Mouse (Mus musculus) liver, embryonic 12.5 days (tissue): ENCODE results near the gene Asic2. TPM values are rescaled to one million over a fixed set of nuclear protein-coding genes. Genes with fewer than 3 reads are reported as not detected.

ENCODE experiments used
- ATAC-seq: fragments of 200-750 bp; cut with Nextera tagmentation; 2 replicates; pipeline ENCODE4 v1.8.0; 2017; ENCODE audit warnings: moderate number of reproducible peaks, mild to moderate bottlenecking, moderate library complexity
- H3K27ac ChIP-seq: fragments of 300-500 bp; sonication (generic); 2 replicates; pipeline ENCODE4 v1.5.1; 2016; ENCODE audit warnings: mild to moderate bottlenecking
- H3K27me3 ChIP-seq: fragments of 300-500 bp; sonication (generic); replicated peaks from 2 replicates; pipeline ENCODE4 v1.6.1; 2016; ENCODE audit warnings: mild to moderate bottlenecking, moderate library complexity
- H3K36me3 ChIP-seq: fragments of 300-500 bp; sonication (generic); 2 replicates; pipeline ENCODE4 v1.6.1; 2016; ENCODE audit warnings: mild to moderate bottlenecking, moderate library complexity
- H3K4me1 ChIP-seq: fragments of 300-500 bp; sonication (generic); 2 replicates; pipeline ENCODE4 v1.6.1; 2016
- H3K4me2 ChIP-seq: fragments of 300-500 bp; sonication (generic); 2 replicates; pipeline ENCODE4 v1.6.1; 2016; ENCODE audit warnings: mild to moderate bottlenecking, moderate library complexity
- H3K4me3 ChIP-seq: fragments of 300-500 bp; sonication (generic); 2 replicates; pipeline ENCODE4 v1.5.1; 2016; ENCODE audit warnings: mild to moderate bottlenecking, moderate library complexity
- H3K9ac ChIP-seq: fragments of 300-500 bp; sonication (generic); 2 replicates; pipeline ENCODE4 v1.6.1; 2016; ENCODE audit warnings: mild to moderate bottlenecking, moderate library complexity
- H3K9me3 ChIP-seq: fragments of 300-500 bp; sonication (generic); replicated peaks from 2 replicates; pipeline ENCODE4 v1.6.1; 2016; ENCODE audit warnings: mild to moderate bottlenecking, moderate library complexity
- WGBS: fragments of 180-500 bp; shearing (Covaris S2); methylation state at CpG from one replicate; pipeline ENCODE4 v1.1.7; 2016; ENCODE audit not compliant: insufficient replicate concordance; 5-methylcytosine and 5-hydroxymethylcytosine counted together
- polyA plus RNA-seq: library from polyadenylated mRNA; unstranded; fragments of >200 nt; fragmentation: Nextera tagmentation; extraction: Ambion mirVana; gene quantifications from 2 replicates; pipeline ENCODE4 v1.2.1, GENCODE M21; 2016

Gene Asic2
- polyA plus RNA-seq, result 0.06 and 0.11 TPM in 2 replicates

GRCm38 (mm10) chr11:81968401-81968881, at the start of gene Asic2:
Gene Asic2 (minus strand): TSS chr11:81968457.
- ATAC-seq, result no peak
- no peak within 1 kb of the TSS for H3K27ac ChIP-seq
- no peaks in the 10 kb centered on the region for H3K9me3 ChIP-seq
- H3K4me1 ChIP-seq, result no peaks in the 10 kb centered on the region
- no peaks in the 10 kb centered on the region for H3K36me3 ChIP-seq
- WGBS, result 7% methylated on average over 29 of the region's 29 CpGs
- no peak within 1 kb of the TSS for H3K4me3 ChIP-seq
- H3K9ac ChIP-seq, result no peak within 1 kb of the TSS
- H3K27me3 ChIP-seq, result peaks cover 36% of the 10 kb centered on the region
- no peak within 1 kb of the TSS for H3K4me2 ChIP-seq

GRCm38 (mm10) chr11:82016181-82016780, 48.0 kb upstream of the Asic2 start:
- no peaks in the 10 kb centered on the region for H3K27me3 ChIP-seq
- H3K4me3 ChIP-seq, result no peak overlapping the region
- 45% methylated on average over 3 of the region's 3 CpGs for WGBS
- no peak overlapping the region for H3K4me2 ChIP-seq
- no peaks in the 10 kb centered on the region for H3K9me3 ChIP-seq
- H3K36me3 ChIP-seq, result no peaks in the 10 kb centered on the region
- H3K4me1 ChIP-seq, result peaks cover 7% of the 10 kb centered on the region; the same call in 1 of the 2 replicates
- H3K27ac ChIP-seq, result no peak overlapping the region
- no peak for ATAC-seq
- no peak overlapping the region for H3K9ac ChIP-seq

- H3K4me2 ChIP-seq, result no peak overlapping the region
- WGBS, result 31% methylated on average over 2 of the region's 2 CpGs
- H3K9ac ChIP-seq, result no peak overlapping the region
- no peaks in the 10 kb centered on the region for H3K9me3 ChIP-seq
- no peaks in the 10 kb centered on the region for H3K36me3 ChIP-seq
- no peaks in the 10 kb centered on the region for H3K4me1 ChIP-seq
- no peak overlapping the region for H3K4me3 ChIP-seq
- no peak for ATAC-seq
- H3K27ac ChIP-seq, result no peak overlapping the region
- H3K27me3 ChIP-seq, result no peaks in the 10 kb centered on the region
Measured at GRCm38 (mm10) chr11:82015066-82015465, 46.8 kb upstream of the Asic2 start.

- no peak overlapping the region for H3K9ac ChIP-seq
- H3K4me2 ChIP-seq, result no peak overlapping the region
- no peak overlapping the region for H3K27ac ChIP-seq
- no peaks in the 10 kb centered on the region for H3K4me1 ChIP-seq
- no peaks in the 10 kb centered on the region for H3K9me3 ChIP-seq
- no peaks in the 10 kb centered on the region for H3K27me3 ChIP-seq
- ATAC-seq, result no peak
- no peak overlapping the region for H3K4me3 ChIP-seq
- H3K36me3 ChIP-seq, result no peaks in the 10 kb centered on the region
- WGBS, result 65% methylated on average over 1 of the region's 1 CpGs
Measured at GRCm38 (mm10) chr11:82013756-82014155, 45.5 kb upstream of the Asic2 start.

DNA sequence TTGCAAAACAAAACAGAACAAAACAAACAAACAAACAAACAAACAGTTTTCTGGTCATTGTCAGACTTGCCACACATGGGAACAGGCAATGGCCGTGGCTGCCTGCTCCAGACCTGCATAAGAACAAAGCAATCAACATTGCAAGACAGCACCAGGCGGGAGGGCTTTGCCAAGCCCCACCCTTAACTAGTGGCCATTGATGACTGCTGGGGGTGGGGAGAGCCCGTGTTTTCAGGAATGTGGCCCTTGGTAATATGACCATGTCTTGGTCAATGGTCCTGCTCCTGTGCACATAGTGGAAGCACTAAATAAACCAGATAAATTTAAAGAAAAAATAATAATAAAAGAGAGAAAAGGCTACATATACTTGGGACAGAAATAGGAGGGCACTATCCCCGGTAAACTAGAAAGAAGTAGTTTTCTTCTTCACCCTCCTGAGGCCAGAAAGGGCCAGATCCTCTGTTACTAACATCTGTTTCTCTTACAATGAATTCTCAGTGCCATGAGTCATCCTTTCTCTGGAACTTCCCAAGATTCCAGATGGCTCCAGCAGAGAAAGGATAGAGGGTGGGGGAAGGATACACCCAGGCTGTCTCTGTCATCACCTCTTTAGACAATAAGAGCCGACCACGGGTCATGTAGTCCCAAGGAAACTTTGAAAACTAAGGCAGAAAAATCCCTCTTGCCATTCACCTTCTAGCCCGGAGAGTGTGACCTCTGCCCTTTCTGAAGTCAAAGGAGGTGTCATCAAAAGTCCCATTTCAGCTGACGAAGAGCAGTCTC, 43.3 kb upstream of the Asic2 start:
- Histone ChIP-seq H3K4me3 (no peak overlapping the region), H3K4me1 (no peaks in the 10 kb centered on the region), H3K27ac (no peak overlapping the region), H3K36me3 (no peaks in the 10 kb centered on the region), H3K27me3 (no peaks in the 10 kb centered on the region), H3K4me2 (no peak overlapping the region), H3K9ac (no peak overlapping the region), H3K9me3 (no peaks in the 10 kb centered on the region)
- ATAC-seq, result no peak
- 53% methylated on average over 8 of the region's 8 CpGs for WGBS

GRCm38 (mm10) chr11:82010115-82010514, 41.9 kb upstream of the Asic2 start:
- ATAC-seq, result no peak

GRCm38 (mm10) chr11:82006796-82007423, 38.7 kb upstream of the Asic2 start:
- H3K4me3 ChIP-seq, result no peak overlapping the region
- no peak for ATAC-seq
- H3K27me3 ChIP-seq, result no peaks in the 10 kb centered on the region
- H3K4me2 ChIP-seq, result 0 out of 2 replicates have a peak overlapping the region, but pooled peaks have one; percentile 5
- H3K9ac ChIP-seq, result no peak overlapping the region
- H3K36me3 ChIP-seq, result no peaks in the 10 kb centered on the region
- H3K4me1 ChIP-seq, result no peaks in the 10 kb centered on the region
- WGBS, result 27% methylated on average over 12 of the region's 12 CpGs
- H3K27ac ChIP-seq, result no peak overlapping the region
- no peaks in the 10 kb centered on the region for H3K9me3 ChIP-seq

More at GRCm38 (mm10) chr11:82010115-82010514, 41.9 kb upstream of the Asic2 start:
- no peaks in the 10 kb centered on the region for H3K27me3 ChIP-seq
- no peak overlapping the region for H3K27ac ChIP-seq
- H3K36me3 ChIP-seq, result no peaks in the 10 kb centered on the region
- no peaks in the 10 kb centered on the region for H3K4me1 ChIP-seq
- no peaks in the 10 kb centered on the region for H3K9me3 ChIP-seq
- WGBS, result 73% methylated on average over 3 of the region's 3 CpGs
- H3K9ac ChIP-seq, result no peak overlapping the region
- H3K4me3 ChIP-seq, result no peak overlapping the region
- H3K4me2 ChIP-seq, result no peak overlapping the region

GRCm38 (mm10) chr11:82004810-82005209, 36.6 kb upstream of the Asic2 start:
- no peaks in the 10 kb centered on the region for H3K4me1 ChIP-seq
- H3K4me3 ChIP-seq, result no peak overlapping the region
- no peaks in the 10 kb centered on the region for H3K27me3 ChIP-seq
- H3K9ac ChIP-seq, result no peak overlapping the region
- H3K36me3 ChIP-seq, result no peaks in the 10 kb centered on the region
- no peaks in the 10 kb centered on the region for H3K9me3 ChIP-seq
- 46% methylated on average over 2 of the region's 2 CpGs for WGBS
- ATAC-seq, result no peak
- no peak overlapping the region for H3K4me2 ChIP-seq
- H3K27ac ChIP-seq, result no peak overlapping the region

DNA sequence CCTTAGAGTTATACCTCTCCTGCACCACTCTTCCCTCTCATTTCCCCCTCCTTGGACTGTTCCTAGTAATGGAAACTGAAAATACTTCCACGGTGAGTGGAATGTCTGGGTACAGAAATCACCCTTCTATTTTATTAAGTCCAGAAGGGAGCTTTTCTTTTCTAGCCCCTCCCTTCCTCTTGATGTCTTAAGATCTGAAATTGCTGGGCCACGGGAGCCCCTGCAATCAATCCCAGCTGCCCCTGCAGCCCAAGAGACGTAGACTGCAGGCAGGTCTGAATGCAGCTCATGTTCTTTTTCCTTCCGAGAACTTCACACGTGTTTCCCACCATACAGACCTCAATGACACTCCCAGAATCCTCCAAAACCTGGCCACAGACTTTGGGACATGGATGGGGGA, 32.3 kb upstream of the Asic2 start:
- Histone ChIP-seq H3K4me1 (no peaks in the 10 kb centered on the region), H3K4me2 (no peak overlapping the region), H3K4me3 (no peak overlapping the region), H3K9me3 (no peaks in the 10 kb centered on the region), H3K36me3 (no peaks in the 10 kb centered on the region), H3K9ac (no peak overlapping the region), H3K27me3 (no peaks in the 10 kb centered on the region), H3K27ac (no peak overlapping the region)
- 48% methylated on average over 5 of the region's 5 CpGs for WGBS
- ATAC-seq, result no peak

DNA sequence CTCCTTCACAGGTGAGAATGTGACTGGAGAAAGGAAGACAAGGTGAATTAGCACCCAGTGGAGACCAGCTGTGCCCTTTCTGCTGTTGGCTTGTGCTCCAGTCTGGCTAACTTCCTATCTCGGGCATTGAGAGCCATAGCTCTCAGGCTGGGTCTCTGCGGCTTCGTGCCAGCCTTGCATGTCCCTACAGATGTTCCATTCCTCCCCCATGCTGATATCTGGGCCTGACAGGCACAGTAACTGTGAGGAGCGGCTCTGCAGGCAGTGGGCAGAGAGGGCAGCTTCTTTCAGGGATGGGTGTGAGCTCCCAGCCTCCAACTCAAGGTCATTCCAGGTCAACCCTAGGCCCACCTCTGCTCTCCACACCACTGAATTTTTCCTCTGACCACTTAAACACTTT, 31.2 kb upstream of the Asic2 start:
- 61% methylated on average over 4 of the region's 4 CpGs for WGBS
- no peak overlapping the region for H3K4me3 ChIP-seq
- no peak overlapping the region for H3K4me2 ChIP-seq
- H3K9ac ChIP-seq, result no peak overlapping the region
- ATAC-seq, result no peak
- no peaks in the 10 kb centered on the region for H3K4me1 ChIP-seq
- no peaks in the 10 kb centered on the region for H3K36me3 ChIP-seq
- no peak overlapping the region for H3K27ac ChIP-seq
- H3K9me3 ChIP-seq, result no peaks in the 10 kb centered on the region
- no peaks in the 10 kb centered on the region for H3K27me3 ChIP-seq

GRCm38 (mm10) chr11:81998646-81999045, 30.4 kb upstream of the Asic2 start:
- H3K4me2 ChIP-seq, result no peak overlapping the region
- H3K9ac ChIP-seq, result no peak overlapping the region
- H3K4me1 ChIP-seq, result no peaks in the 10 kb centered on the region
- no peak overlapping the region for H3K27ac ChIP-seq
- no peaks in the 10 kb centered on the region for H3K27me3 ChIP-seq
- no peaks in the 10 kb centered on the region for H3K9me3 ChIP-seq
- H3K4me3 ChIP-seq, result no peak overlapping the region
- H3K36me3 ChIP-seq, result no peaks in the 10 kb centered on the region
- ATAC-seq, result no peak
- 62% methylated on average over 3 of the region's 3 CpGs for WGBS

DNA sequence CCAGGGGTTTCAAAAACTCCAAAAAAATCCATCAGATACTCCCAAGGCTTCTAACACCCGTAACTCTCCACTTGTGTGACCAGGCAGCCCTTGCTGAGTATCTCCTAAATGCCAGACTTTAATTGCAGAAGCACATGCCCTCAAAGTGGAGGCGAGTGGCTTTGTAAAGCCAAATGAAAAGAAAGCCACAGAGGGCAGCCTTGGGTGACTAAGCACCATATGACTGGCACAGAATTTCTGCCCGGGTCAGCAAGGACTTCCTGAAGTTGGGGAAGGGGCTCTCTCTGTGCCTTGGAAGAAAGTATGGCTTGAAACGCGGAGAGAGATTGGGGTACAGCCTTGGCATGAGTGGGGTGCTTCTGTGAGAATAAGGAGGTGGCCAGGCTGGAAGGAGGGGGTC, 28.8 kb upstream of the Asic2 start:
- Histone ChIP-seq H3K9me3 (no peaks in the 10 kb centered on the region), H3K4me2 (no peak overlapping the region), H3K4me1 (no peaks in the 10 kb centered on the region), H3K27me3 (no peaks in the 10 kb centered on the region), H3K4me3 (no peak overlapping the region), H3K36me3 (no peaks in the 10 kb centered on the region), H3K9ac (no peak overlapping the region), H3K27ac (no peak overlapping the region)
- 61% methylated on average over 5 of the region's 5 CpGs for WGBS
- no peak for ATAC-seq
